Mouse (Mus musculus) monocyte, adult 2 months (primary cell): ENCODE data around the gene Cdyl.
A peak's percentile ranks its signal among the peaks of the same experiment; 100 is the strongest.

ENCODE experiments used
- DNase-seq, 2 experiments: peaks; one replicate each; pipeline ENCODE4 v3.0.0; 2022; ENCODE audit warnings: low spot score in 2 of 2, low read depth in 1 of 2

Gene Cdyl

DNA sequence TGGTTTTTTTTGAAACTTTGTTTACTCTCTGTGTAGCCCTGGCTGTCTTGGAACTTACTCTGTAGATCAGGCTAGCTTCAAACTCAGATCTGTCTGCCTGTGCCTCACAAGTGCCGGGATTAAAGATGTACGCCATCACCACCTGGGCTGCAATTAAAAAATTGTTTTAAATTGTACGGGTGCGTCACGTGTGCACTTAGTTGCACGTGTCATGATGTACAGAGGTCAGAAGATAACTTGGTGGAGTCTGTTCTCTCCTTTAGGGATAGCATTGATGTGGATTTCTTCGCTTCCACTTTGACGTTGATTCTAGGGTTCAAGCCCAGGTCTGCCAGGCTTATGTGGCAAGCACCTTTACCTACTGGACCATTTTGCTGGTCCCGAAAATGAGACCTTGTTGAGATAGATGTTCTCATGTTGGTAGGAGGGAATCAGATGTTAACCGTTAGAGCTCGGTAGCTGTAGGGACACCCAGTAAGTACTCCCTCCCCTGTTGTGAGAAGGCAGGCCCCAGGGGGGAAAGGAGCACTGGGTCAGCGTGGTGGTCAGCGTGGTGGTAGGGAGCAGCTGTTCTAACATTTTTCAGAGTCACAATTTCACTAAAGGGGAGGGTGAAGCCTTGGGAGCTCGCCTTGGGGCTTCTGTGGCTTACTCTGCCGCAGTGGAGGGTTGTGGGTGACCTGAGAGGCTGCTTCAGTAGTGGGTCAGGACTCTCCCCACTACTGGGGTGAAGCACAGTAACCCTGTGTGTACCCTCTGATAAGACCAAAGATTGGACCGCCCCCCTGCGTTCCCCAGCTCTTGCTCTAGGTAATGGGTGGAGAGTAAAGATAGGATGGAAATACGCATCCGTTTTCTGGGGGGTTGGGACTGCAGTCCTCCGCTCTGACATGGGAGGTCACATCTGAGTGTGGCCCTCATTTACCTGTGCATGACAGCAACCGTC, 97.0 kb downstream of the Cdyl start:
- DNase-seq = no peak

GRCm38 (mm10) chr13:35760372-35760771, 100.7 kb downstream of the Cdyl start:
- no peak for DNase-seq

- DNase-seq = no peak
Observed at GRCm38 (mm10) chr13:35764559-35764958, 104.9 kb downstream of the Cdyl start.

DNA sequence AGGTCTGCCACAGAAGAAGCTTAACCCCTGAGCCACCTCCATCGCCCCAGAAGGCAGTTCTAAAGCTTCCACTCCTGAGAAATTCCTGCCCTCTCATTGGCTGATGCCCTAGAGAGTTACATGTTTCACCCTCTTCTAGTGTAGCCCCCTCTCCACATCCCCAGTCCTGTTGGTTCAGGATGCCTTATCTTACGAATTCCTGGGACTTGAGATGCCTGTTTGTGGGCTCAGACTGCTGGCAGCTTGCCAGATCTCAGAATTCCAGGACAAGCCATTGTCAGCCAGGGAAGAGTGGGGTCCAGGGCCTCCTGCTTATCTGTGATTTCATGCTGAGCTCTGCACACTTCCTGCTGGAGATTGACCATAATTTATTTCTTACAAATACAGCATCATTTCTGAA, 106.2 kb downstream of the Cdyl start:
- DNase-seq = no peak

GRCm38 (mm10) chr13:35769673-35770072, 110.0 kb downstream of the Cdyl start:
- DNase-seq = no peak

- DNase-seq = no peak
Observed at GRCm38 (mm10) chr13:35770421-35770820, 110.8 kb downstream of the Cdyl start.

DNA sequence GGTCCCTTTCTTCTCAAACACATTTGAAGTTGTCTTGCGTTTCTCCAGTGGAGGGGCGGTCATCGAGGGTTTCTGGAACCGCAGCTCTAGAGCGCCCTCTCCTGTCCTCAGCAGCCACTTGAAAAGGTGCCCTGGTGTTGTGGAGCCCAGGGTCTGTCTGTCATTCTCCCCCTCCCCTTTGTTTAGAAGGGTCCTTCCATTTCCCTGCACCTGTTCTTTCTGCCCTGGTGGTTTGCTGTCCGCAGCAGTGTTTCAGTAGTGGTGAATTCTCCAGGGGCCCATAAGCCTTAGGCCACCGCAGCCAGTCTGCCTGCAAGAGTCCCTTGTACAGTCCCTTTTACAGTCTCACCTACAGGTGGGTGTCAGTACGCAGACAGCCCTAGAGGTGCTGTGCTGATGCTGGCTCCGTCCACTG, 112.3 kb downstream of the Cdyl start:
- no peak for DNase-seq

GRCm38 (mm10) chr13:35773763-35774162, 114.1 kb downstream of the Cdyl start:
- no peak for DNase-seq

- no peak for DNase-seq
Observed at GRCm38 (mm10) chr13:35776123-35776522, 116.5 kb downstream of the Cdyl start.

DNA sequence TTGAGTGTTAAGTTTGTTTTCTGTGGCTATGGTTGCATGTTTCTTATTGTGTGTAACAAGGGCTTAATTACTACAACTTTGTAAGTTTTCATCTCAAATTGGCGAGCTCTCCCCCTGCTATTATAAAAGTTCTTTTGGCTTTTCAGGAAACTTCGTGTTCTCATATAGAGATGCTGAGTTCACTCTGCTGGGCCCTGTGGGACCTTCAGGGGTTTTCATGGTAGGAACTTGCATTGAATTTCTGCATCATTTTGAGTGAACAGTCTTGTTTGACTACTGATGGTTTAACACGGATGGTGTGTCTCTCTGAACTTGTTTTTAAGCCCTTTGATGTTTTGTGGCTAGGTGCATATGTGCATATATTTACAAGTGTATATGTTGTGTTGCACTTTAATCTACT, 121.1 kb downstream of the Cdyl start:
- no peak for DNase-seq

DNA sequence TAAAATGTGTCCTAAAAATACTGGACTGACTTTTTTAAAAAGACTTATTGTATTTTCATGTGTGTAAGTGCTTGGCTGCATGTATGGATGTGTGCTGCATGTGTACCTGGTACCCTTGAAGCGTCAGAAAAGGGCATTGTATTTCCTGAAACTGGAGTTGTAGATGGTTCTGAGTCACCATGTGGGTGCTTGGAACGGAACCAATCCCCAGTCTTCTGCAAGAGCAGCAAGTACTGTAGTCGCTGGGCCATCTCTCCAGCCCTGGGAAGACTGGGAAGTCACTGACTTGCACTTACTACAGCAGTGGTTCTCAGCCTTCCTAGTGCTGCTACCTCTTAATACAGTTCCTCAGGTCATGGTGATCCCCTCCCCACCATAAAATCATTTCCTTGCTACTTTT, 122.1 kb downstream of the Cdyl start:
- no peak for DNase-seq

DNA sequence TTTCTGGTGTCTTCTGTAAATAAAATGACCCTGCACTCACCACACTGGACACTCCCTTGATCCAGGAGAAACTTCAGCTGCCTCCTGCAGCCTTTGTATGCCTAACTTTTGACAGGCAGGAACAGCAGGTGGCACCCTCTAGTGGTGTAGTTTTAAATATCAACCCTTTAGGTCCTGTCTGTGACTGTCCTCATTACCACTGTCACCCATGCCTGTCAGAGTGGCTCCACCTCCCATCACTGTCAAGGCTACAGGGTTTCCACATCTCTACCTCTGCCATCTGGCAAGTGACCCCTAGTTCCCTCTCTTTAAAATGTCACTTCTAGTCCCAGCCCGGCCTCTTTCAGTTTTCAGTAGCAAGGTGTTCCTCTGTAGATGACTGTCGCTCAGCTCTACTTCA, 123.3 kb downstream of the Cdyl start:
- DNase-seq = peak; percentile 43 to 51

- DNase-seq = peak; percentile 39 to 42
Observed at GRCm38 (mm10) chr13:35783576-35783975, 123.9 kb downstream of the Cdyl start.

DNA sequence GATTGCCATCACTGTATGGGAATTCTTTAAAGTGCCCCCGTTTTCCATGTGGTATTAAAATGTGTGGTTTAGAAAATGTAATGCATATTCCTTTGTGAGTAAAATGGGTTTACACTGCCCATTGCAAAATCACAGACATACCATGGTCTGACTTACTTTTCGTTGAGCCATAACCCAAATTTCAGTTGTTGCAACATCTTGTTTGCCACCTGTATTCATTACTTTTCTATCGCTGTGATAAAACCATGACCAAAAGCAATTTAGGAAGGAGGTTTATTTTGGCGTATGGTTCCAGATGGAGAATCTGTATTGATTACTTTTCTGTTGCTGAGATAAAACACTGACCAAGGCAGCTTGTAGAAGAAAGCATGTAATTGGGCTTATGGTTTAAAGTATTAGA, 124.6 kb downstream of the Cdyl start:
- no peak for DNase-seq

- DNase-seq = no peak
Observed at GRCm38 (mm10) chr13:35785330-35785939, 125.8 kb downstream of the Cdyl start.

- DNase-seq = no peak
Observed at GRCm38 (mm10) chr13:35786726-35787399, 127.2 kb downstream of the Cdyl start.

- no peak for DNase-seq
Observed at GRCm38 (mm10) chr13:35789577-35789976, 129.9 kb downstream of the Cdyl start.

- DNase-seq = no peak
Observed at GRCm38 (mm10) chr13:35790431-35790830, 130.8 kb downstream of the Cdyl start.

DNA sequence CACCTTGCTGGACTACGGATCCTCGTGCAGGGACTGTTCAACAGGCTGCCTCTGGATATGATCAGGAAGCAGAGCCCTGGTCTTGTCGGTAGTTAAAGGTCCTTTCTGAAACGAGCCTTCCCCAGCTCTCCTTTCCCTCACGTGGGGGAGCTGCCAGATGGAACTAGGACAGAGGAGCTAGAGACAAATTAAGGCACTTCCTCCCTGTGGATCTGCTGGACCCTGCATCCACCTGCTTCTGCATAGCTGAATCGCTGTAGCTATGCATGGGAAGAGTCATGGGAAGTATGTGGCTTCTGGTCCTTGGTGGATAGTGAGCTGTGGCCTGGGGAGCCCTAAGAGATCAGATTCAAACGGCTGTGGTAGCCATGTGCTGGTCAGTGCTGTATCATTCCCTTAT, 134.7 kb downstream of the Cdyl start:
- no peak for DNase-seq

DNA sequence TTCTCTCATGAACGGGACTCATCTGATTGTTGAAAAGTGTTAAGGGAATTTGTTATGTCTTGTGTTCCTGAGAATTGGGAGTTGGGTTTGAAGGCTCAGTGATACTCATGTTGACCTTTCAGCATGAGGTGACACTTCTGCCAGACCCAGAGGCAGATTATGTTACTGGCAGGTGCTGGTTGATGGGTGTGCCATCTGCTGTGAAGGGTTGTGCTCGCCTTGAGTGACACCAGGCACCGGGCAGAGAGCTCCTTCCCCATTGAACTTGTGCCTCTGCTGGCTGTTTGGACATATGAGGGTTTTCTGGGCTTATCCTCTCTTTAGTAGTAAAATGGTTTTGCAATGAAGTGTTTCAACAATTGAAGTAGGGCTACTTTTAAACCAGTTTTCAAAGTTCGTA, 135.1 kb downstream of the Cdyl start:
- no peak for DNase-seq

- DNase-seq = no peak
Observed at GRCm38 (mm10) chr13:35795887-35796286, 136.3 kb downstream of the Cdyl start.

GRCm38 (mm10) chr13:35796352-35796751, 136.7 kb downstream of the Cdyl start:
- no peak for DNase-seq
